Mouse (Mus musculus) left cerebral cortex, postnatal 36 days (tissue): ENCODE measurements around the gene Rpf2. TPM values are rescaled to one million over a fixed set of nuclear protein-coding genes. Genes with fewer than 3 reads are reported as not detected.
A peak's percentile ranks its signal among the peaks of the same experiment; 100 is the strongest.

ENCODE experiments used
- DNase-seq, 2 experiments: peaks; one replicate each; pipeline ENCODE4 v3.0.0; 2021 to 2022; ENCODE audit warnings: low spot score in 2 of 2, mixed read lengths in 1 of 2
- intact Hi-C: fragments of 180-260 bp; cut with DNase I; formaldehyde crosslinking; loops from one replicate; pipeline ENCODE4 v1.15.1; 2025
- total RNA-seq, 2 experiments: library from RNA; stranded (reverse); gene quantifications; 2 replicates each; pipeline ENCODE4 v1.2.3; 2021

The Rpf2 gene
- total RNA-seq, 2 experiments from 2014 or later = 19.3 to 21.3 TPM

DNA sequence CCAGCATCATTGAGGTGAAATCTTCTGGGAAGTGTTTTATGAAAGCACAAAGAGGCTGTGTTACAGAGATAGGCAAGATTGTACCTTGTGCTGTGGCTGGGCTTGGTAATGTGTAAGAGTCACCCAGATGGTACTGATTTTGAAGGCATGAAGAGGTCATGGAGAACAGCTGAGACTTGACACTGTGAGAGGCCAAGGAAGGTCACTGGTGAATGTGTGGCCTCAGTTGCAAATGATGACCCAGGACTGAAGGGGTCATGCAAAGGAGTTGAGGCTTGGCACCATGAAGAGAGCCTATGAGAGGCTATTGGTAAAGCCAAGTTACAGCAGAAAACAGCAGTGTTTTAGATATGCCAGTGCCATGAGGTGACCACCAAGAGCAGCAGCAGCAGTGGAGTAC lies 60.9 kb downstream of the Rpf2 start:
- DNase-seq = no peak
- intact Hi-C loops = no loop called here

DNA sequence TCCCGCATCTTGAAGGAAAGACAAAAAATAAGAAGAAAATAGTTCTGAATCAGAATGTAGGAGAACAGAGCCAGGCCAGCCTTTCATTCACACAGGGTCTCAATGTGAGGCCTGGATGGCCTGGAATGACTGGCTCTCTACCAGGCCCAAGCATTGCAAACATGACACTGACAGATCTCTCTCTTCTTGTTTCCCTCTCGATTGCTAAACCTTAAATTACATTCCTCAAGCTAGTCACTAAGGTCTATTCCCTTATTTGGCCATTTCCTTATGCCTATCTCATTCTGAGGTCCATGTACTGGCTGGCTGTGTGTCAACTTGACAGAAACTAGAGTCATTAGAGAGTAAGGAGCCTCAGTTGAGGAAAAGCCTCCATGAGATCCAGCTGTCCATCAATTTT lies 66.8 kb downstream of the Rpf2 start:
- intact Hi-C loops = no loop called here

GRCm38 (mm10) chr10:40179142-40179541 lies 67.7 kb downstream of the Rpf2 start:
- intact Hi-C loops = no loop called here
- DNase-seq = no peak

More for the DNA sequence above, 66.8 kb downstream of the Rpf2 start:
- DNase-seq = no peak

DNA sequence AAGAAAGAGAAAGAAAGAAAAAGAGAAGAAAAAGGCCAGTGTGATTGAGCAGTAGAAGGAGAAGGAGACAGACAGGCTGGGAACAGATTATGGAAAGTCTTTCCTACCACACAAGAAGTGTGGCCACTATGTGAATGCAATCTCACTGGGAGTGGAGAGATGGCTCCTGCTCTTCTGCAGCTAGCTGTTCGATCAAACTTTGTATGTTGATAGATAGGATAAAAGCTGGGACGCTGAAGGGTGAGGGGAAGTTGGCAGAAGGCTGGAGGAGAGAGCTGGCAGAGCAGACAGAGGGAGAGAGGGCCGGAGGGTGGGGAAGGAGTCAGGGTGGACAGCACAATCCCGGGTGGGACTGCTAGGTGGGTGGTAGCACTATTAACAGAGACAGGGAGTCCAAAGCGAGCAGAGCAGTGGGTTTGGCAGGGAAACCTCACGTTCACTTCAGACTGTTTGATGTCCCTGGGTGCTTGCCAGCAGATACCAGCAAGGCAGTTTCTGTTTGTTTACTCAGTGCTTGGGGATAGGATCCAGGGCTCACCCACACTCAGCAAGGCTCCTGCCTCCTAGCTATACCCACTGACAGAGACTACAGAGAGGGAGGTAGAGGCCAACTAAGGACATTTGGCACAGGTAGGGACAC lies 69.4 kb downstream of the Rpf2 start:
- intact Hi-C loops = no loop called here
- DNase-seq = peak in 1 of 2 experiments; percentile 22

Other genes with a start within 250 kb of the Rpf2 start
- under 1 TPM; 0.57 to 0.79 TPM for gene Mfsd4b1, start 221.8 kb downstream of the Rpf2 start, total RNA-seq
- 1 to 10 TPM; 2.6 to 3.1 TPM for gene Slc16a10, start 104.8 kb downstream of the Rpf2 start, total RNA-seq
- gene Gtf3c6, start 11.1 kb upstream of the Rpf2 start, total RNA-seq = 10 to 100 TPM; 19.5 to 27.2 TPM
- gene Amd1, start 55.1 kb upstream of the Rpf2 start, total RNA-seq = 10 to 100 TPM; 76.0 to 83.6 TPM
- gene Cdk19, start 92.5 kb upstream of the Rpf2 start, total RNA-seq = 10 to 100 TPM; 50.2 to 54.1 TPM